Comparison of ENCODE assay signal across 8 mouse cellular contexts in the genomic region with DNA sequence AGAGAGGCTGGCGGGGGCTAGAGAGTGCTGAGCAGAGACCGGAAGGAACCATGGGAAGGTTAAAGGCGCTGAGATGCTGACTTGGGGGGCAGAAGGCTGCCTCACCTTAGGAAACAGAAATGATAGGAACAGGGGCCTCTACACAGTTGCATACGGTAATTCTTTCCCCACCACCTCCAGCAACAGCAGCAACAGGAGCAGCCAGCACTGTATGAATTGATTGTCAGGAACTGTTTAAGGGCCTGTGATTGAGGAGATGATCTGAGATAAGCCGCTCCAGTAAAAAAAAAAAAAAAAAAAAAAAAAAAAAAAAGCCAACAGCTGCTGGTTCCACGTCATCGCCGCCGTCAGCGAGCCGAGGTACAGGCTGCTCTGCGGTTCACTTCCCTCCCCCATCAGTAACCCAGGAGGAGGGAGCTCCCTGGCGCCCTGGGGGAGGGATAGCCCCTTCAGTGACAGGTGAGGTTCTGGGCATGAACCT.
DNase-seq lines count a peak whose midpoint lies in the region; ATAC-seq and TF ChIP-seq lines count a peak whose summit lies in the region.
"Had no signal": no experiment of that assay in that cellular context is flagged by ENCODE, and none has a peak within 500 bp of the region (broad histone marks: within the 10 kb centered on the region; RNA-seq: fewer than 3 reads in every experiment).

No protein-coding gene starts in this region.

- ATAC-seq in forebrain, embryonic 15.5 days (replicated peaks) = peak; percentile 80
- ATAC-seq in lung, embryonic 16.5 days (ENCODE audit: low read depth) = peak; percentile 64

- H3K9ac ChIP-seq in CH12.LX (ENCODE audit: insufficient read depth, low read depth) = no peak overlapping the region
- peak overlapping the region; percentile 27 for H3K9ac ChIP-seq in forebrain, embryonic 15.5 days (replicated peaks)
- H3K9ac ChIP-seq in lung, embryonic 16.5 days (ENCODE audit: low read length) = 0 out of 2 replicates have a peak overlapping the region, but pooled peaks have one; percentile 26

- no peak for TF ChIP-seq POLR2A in CH12.LX (IDR thresholded peaks at IDR 0.05; ENCODE audit: low read depth, low read length)

- H3K79me2 ChIP-seq in CH12.LX (replicated peaks; ENCODE audit: control insufficient read depth, extremely low read depth, insufficient read depth, poor library complexity, severe bottlenecking) = no peaks in the 10 kb centered on the region

- peak overlapping the region; percentile 68 for H3K4me2 ChIP-seq in CH12.LX (ENCODE audit: insufficient read depth, low read depth, poor library complexity, severe bottlenecking)
- peak overlapping the region; percentile 53 for H3K4me2 ChIP-seq in forebrain, embryonic 15.5 days (replicated peaks)
- peak overlapping the region; percentile 51 for H3K4me2 ChIP-seq in lung, embryonic 16.5 days (ENCODE audit: low read depth, low read length)

- peak in 1 of 2 experiments; percentile 20; a peak in 1 of 4 replicates for TF ChIP-seq CTCF in CH12.LX (conservative IDR thresholded peaks at IDR 0.05 in 1 of 2, IDR thresholded peaks at IDR 0.05 in 1 of 2; ENCODE audit: low read depth in 2 of 2, low read length in 2 of 2)

- WGBS in forebrain, embryonic 15.5 days = 1% methylated on average over 13 of the region's 13 CpGs
- WGBS in lung, embryonic 16.5 days = 1% methylated on average over 13 of the region's 13 CpGs

- peak; percentile 27; the same call in 1 of the 2 replicates for TF ChIP-seq RAD21 in CH12.LX (IDR thresholded peaks at IDR 0.05; ENCODE audit: low read depth, low read length)

- H3K36me3 ChIP-seq in CH12.LX (replicated peaks in 1 of 2; ENCODE audit: control insufficient read depth in 1 of 2, insufficient read depth in 1 of 2, low read length in 1 of 2) = no peaks in the 10 kb centered on the region
- no peaks in the 10 kb centered on the region for H3K36me3 ChIP-seq in forebrain, embryonic 15.5 days
- H3K36me3 ChIP-seq in lung, embryonic 16.5 days (ENCODE audit: control insufficient read depth, insufficient read depth, low read length) = no peaks in the 10 kb centered on the region

- H3K4me1 ChIP-seq in CH12.LX (ENCODE audit: control insufficient read depth in 1 of 2, insufficient read depth in 2 of 2) = peaks cover 7 to 44% of the 10 kb centered on the region in 2 experiments
- peaks cover 19% of the 10 kb centered on the region for H3K4me1 ChIP-seq in forebrain, embryonic 15.5 days
- peaks cover 10% of the 10 kb centered on the region for H3K4me1 ChIP-seq in lung, embryonic 16.5 days (replicated peaks; ENCODE audit: control insufficient read depth, insufficient read depth, low read length)

- peak; percentile 70 for TF ChIP-seq EP300 in CH12.LX (IDR thresholded peaks at IDR 0.05; ENCODE audit: low read length)

- H3K27me3 ChIP-seq in CH12.LX (replicated peaks) = no peaks in the 10 kb centered on the region
- H3K27me3 ChIP-seq in forebrain, embryonic 15.5 days = peaks cover 5% of the 10 kb centered on the region; the same call in 1 of the 2 replicates
- H3K27me3 ChIP-seq in lung, embryonic 16.5 days (ENCODE audit: control insufficient read depth, insufficient read depth, low read depth, low read length) = no peaks in the 10 kb centered on the region

- dilution Hi-C loops in CH12.LX (cut with MboI; ENCODE audit: extremely low pct_ligation_motif_present, extremely low pct_unique_long_range_greater_than_20kb, low sequenced_read_pairs) = no loop called here

- peaks cover 8% of the 10 kb centered on the region for H3K9me3 ChIP-seq in CH12.LX (replicated peaks; ENCODE audit: low read length)
- H3K9me3 ChIP-seq in forebrain, embryonic 15.5 days = no peaks in the 10 kb centered on the region
- no peaks in the 10 kb centered on the region for H3K9me3 ChIP-seq in lung, embryonic 16.5 days (ENCODE audit: control insufficient read depth, low read length)

- peak overlapping the region in 1 of 3 experiments; percentile 29 for H3K4me3 ChIP-seq in CH12.LX (replicated peaks in 1 of 3; ENCODE audit: low read depth in 2 of 3, low read length in 2 of 3, poor library complexity in 1 of 3)
- peak overlapping the region; percentile 38 for H3K4me3 ChIP-seq in forebrain, embryonic 15.5 days
- peak overlapping the region; percentile 21 for H3K4me3 ChIP-seq in lung, embryonic 16.5 days (ENCODE audit: low read length)
- H3K4me3 ChIP-seq: heart, adult 2 months had no signal

- peak; percentile 87 for DNase-seq in CH12.LX (ENCODE audit: extremely low read depth)
- peak; percentile 82 for DNase-seq in T-cell, adult 2 months (ENCODE audit: low spot score)
- DNase-seq in layer of hippocampus, adult 9-11 months = peak; percentile 18
- DNase-seq in retina, embryonic 14.5 days (ENCODE audit: low spot score) = peak; percentile 69
- DNase-seq in gastrocnemius, postnatal 25 days = no peak

- no peak overlapping the region for H3K27ac ChIP-seq in CH12.LX (ENCODE audit: insufficient read depth, low read depth)
- peak overlapping the region; percentile 70 for H3K27ac ChIP-seq in forebrain, embryonic 15.5 days (replicated peaks)
- no peak overlapping the region for H3K27ac ChIP-seq in lung, embryonic 16.5 days (ENCODE audit: low read length)
- H3K27ac ChIP-seq: heart, adult 2 months had no signal

- in situ Hi-C loops in CH12.LX (cut with MboI; ENCODE audit: low pct_ligation_motif_present, low pct_unique_long_range_greater_than_20kb, low sequenced_read_pairs) = no loop called here

TF ChIP-seq in CH12.LX, 34 proteins besides CTCF, POLR2A, EP300 and RAD21:
- peak; percentile 12; the same call in 1 of the 2 replicates for TF ChIP-seq SMC3 (IDR thresholded peaks at IDR 0.05; ENCODE audit: low read depth, low read length)
- TF ChIP-seq SIN3A (IDR thresholded peaks at IDR 0.05; ENCODE audit: low read length) = no peak
- 0 out of 2 replicates have a peak, but pooled peaks have one; percentile 27 for TF ChIP-seq HCFC1 (IDR thresholded peaks at IDR 0.05; ENCODE audit: low read depth, low read length)
- TF ChIP-seq MXI1 (IDR thresholded peaks at IDR 0.05; ENCODE audit: low read depth, low read length) = peak; percentile 91
- TF ChIP-seq MEF2A (IDR thresholded peaks at IDR 0.05; ENCODE audit: borderline replicate concordance, low read depth, low read length) = no peak
- no peak for TF ChIP-seq USF1 (IDR thresholded peaks at IDR 0.05; ENCODE audit: low read depth, low read length)
- TF ChIP-seq MAX (IDR thresholded peaks at IDR 0.05; ENCODE audit: low read length) = no peak
- TF ChIP-seq UBTF (IDR thresholded peaks at IDR 0.05; ENCODE audit: low read depth, low read length) = no peak
- TF ChIP-seq MAFK (IDR thresholded peaks at IDR 0.05; ENCODE audit: insufficient replicate concordance, low read length) = no peak
- TF ChIP-seq USF2 (conservative IDR thresholded peaks at IDR 0.05; ENCODE audit: low read depth, low read length) = no peak
- TF ChIP-seq IRF4 (IDR thresholded peaks at IDR 0.05; ENCODE audit: low read depth, low read length) = peak; percentile 63; the same call in 1 of the 2 replicates
- TF ChIP-seq ZNF384 (IDR thresholded peaks at IDR 0.05; ENCODE audit: low read depth, low read length) = peak; percentile 100
- peak; percentile 42 for TF ChIP-seq BHLHE40 (IDR thresholded peaks at IDR 0.05; ENCODE audit: low read depth, low read length)
- no peak for TF ChIP-seq RCOR1 (conservative IDR thresholded peaks at IDR 0.05; ENCODE audit: low read depth, low read length)
- no peak; the same call in 1 of the 2 replicates for TF ChIP-seq ZKSCAN1 (IDR thresholded peaks at IDR 0.05; ENCODE audit: borderline replicate concordance, low read depth, low read length)
- peak; percentile 80 for TF ChIP-seq CHD2 (IDR thresholded peaks at IDR 0.05; ENCODE audit: low read length)
- TF ChIP-seq ZC3H11A (IDR thresholded peaks at IDR 0.05; ENCODE audit: low read depth, low read length) = no peak
- 0 out of 2 replicates have a peak, but pooled peaks have one; percentile 43 for TF ChIP-seq ELF1 (IDR thresholded peaks at IDR 0.05; ENCODE audit: low read depth, low read length)
- no peak for TF ChIP-seq CHD1 (IDR thresholded peaks at IDR 0.05; ENCODE audit: low read depth, low read length)
- no peak for TF ChIP-seq PAX5 (IDR thresholded peaks at IDR 0.05; ENCODE audit: low read length)
- no peak for TF ChIP-seq MYC (IDR thresholded peaks at IDR 0.05; ENCODE audit: low read depth, low read length)
- no peak for TF ChIP-seq NRF1 (IDR thresholded peaks at IDR 0.05; ENCODE audit: low read depth, low read length)
- TF ChIP-seq ETS1 (conservative IDR thresholded peaks at IDR 0.05; ENCODE audit: low read depth, low read length) = peak; percentile 95
- no peak for TF ChIP-seq POLR2AphosphoS2 (IDR thresholded peaks at IDR 0.05; ENCODE audit: low read depth, low read length)
- no peak; the same call in 1 of the 2 replicates for TF ChIP-seq MAZ (IDR thresholded peaks at IDR 0.05; ENCODE audit: low read depth, low read length)
- no peak for TF ChIP-seq NELFE (IDR thresholded peaks at IDR 0.05; ENCODE audit: low read depth, low read length)
- TF ChIP-seq JUND (conservative IDR thresholded peaks at IDR 0.05; ENCODE audit: low read depth, low read length) = no peak; the same call in 1 of the 2 replicates
- TF ChIP-seq ZMIZ1 (IDR thresholded peaks at IDR 0.05; ENCODE audit: low read depth, low read length) = no peak
- peak; percentile 81 for TF ChIP-seq TCF12 (IDR thresholded peaks at IDR 0.05; ENCODE audit: low read depth, low read length)
